12 mouse cellular contexts compared by ENCODE assay signal in the genomic region with DNA sequence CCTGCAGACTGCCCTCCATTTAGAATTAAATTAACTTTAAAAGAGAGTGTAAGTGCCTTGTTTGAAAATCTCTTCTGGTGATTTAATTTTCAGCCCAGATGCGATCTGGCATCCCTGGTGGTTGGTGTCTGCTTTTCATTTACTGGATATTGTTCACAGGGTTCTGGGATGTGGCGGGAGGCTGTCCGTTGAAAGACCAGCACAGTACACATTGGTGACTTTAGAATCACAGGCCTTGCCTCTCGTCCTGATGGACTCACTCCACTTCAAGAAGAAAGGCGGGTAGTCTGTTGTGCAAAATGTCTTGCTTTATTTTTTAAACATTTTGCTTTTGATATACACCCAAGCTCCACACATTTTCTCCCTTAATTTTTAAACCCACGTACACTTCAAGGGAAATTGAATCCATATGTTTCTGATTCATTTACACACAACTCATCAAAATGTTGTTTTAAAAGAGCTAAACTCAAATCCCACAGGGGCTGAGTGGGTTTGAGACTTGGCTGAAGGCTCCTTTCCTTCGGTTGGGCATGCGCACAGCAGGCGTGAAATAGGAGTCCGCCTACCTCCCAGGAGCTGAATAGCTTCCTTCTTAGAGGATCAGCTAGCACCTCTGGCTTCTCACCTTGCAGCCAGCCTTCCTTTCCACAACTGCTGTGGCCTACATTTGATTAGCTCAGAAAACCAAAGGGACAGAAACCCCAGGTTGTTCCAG.
A peak's percentile ranks its signal among the peaks of the same experiment; 100 is the strongest.
DNase-seq lines count a peak whose midpoint lies in the region; ATAC-seq and TF ChIP-seq lines count a peak whose summit lies in the region.
"Had no signal": no experiment of that assay in that cellular context is flagged by ENCODE, and none has a peak within 500 bp of the region (broad histone marks: within the 10 kb centered on the region; RNA-seq: fewer than 3 reads in every experiment).

No protein-coding gene starts in this region.

- WGBS in midbrain, postnatal 0 days, result 70% methylated on average over 10 of the region's 10 CpGs

- H3K36me3 ChIP-seq in midbrain, postnatal 0 days (ENCODE audit: insufficient read depth, low read length), result no peaks in the 10 kb centered on the region
- H3K36me3 ChIP-seq: liver, embryonic 12.5 days; neural tube, embryonic 13.5 days had no signal

- H3K9ac ChIP-seq in midbrain, postnatal 0 days (replicated peaks; ENCODE audit: low read length, poor library complexity, severe bottlenecking), result no peak overlapping the region
- H3K9ac ChIP-seq: liver, embryonic 12.5 days; neural tube, embryonic 13.5 days had no signal

- H3K4me3 ChIP-seq in midbrain, postnatal 0 days (ENCODE audit: low read depth, low read length), result no peak overlapping the region
- H3K4me3 ChIP-seq: gastrocnemius, adult 2 months; liver, embryonic 12.5 days; neural tube, embryonic 13.5 days had no signal

- no peaks in the 10 kb centered on the region for H3K27me3 ChIP-seq in midbrain, postnatal 0 days (ENCODE audit: insufficient read depth, low read length)
- H3K27me3 ChIP-seq: liver, embryonic 12.5 days; neural tube, embryonic 13.5 days had no signal

- H3K4me1 ChIP-seq in midbrain, postnatal 0 days (ENCODE audit: insufficient read depth, low read length), result no peaks in the 10 kb centered on the region
- H3K4me1 ChIP-seq: liver, embryonic 12.5 days; neural tube, embryonic 13.5 days had no signal

- no peak for TF ChIP-seq CTCF in midbrain, postnatal 0 days (IDR thresholded peaks at IDR 0.05)

- no peak overlapping the region for H3K27ac ChIP-seq in midbrain, postnatal 0 days (ENCODE audit: low read depth, low read length)
- H3K27ac ChIP-seq: gastrocnemius, adult 2 months; liver, embryonic 12.5 days; neural tube, embryonic 13.5 days had no signal

- no peak for ATAC-seq in midbrain, postnatal 0 days (ENCODE audit: low FRiP score)
- ATAC-seq: liver, embryonic 12.5 days had no signal

- intact Hi-C loops in left cerebral cortex, postnatal 14 days (cut with DNase I), result no loop called here

- peak; percentile 1 for DNase-seq in adrenal gland, adult 2 months
- DNase-seq in adrenal gland, adult 8-10 months, result no peak
- DNase-seq in right cerebral cortex, adult 18-20 months, result peak; percentile 52
- DNase-seq in right cerebral cortex, postnatal 4 days, result no peak
- peak; percentile 17 to 19 for DNase-seq in left cerebral cortex, postnatal 14 days (ENCODE audit: low spot score in 2 of 2)
- DNase-seq in ovary, postnatal 14 days (ENCODE audit: low spot score), result no peak
- DNase-seq in urinary bladder, postnatal 4 days (ENCODE audit: low spot score in 2 of 2), result no peak
- no peak for DNase-seq in midbrain, postnatal 0 days (ENCODE audit: low spot score)
- DNase-seq: cerebellum, postnatal 36 days; gastrocnemius, adult 2 months had no signal

- H3K4me2 ChIP-seq in midbrain, postnatal 0 days (ENCODE audit: low read depth, low read length, poor library complexity, severe bottlenecking), result no peak overlapping the region
- H3K4me2 ChIP-seq: liver, embryonic 12.5 days; neural tube, embryonic 13.5 days had no signal

- H3K9me3 ChIP-seq in midbrain, postnatal 0 days (ENCODE audit: low read length), result no peaks in the 10 kb centered on the region
- H3K9me3 ChIP-seq: liver, embryonic 12.5 days; neural tube, embryonic 13.5 days had no signal

Comparison
In these comparisons a context has a peak if more than half of its experiments do, and no peak if none do; other contexts are left out.
1. DNase-seq: peak in adrenal gland, adult 2 months (single experiment), right cerebral cortex, adult 18-20 months (single experiment) and left cerebral cortex, postnatal 14 days (2 of 2); none in adrenal gland, adult 8-10 months (single experiment), right cerebral cortex, postnatal 4 days (single experiment), ovary, postnatal 14 days (single experiment), urinary bladder, postnatal 4 days (0 of 2) and midbrain, postnatal 0 days (single experiment).